Mouse (Mus musculus): ENCODE results near the gene Lgmn.

Lgmn gene

DNA sequence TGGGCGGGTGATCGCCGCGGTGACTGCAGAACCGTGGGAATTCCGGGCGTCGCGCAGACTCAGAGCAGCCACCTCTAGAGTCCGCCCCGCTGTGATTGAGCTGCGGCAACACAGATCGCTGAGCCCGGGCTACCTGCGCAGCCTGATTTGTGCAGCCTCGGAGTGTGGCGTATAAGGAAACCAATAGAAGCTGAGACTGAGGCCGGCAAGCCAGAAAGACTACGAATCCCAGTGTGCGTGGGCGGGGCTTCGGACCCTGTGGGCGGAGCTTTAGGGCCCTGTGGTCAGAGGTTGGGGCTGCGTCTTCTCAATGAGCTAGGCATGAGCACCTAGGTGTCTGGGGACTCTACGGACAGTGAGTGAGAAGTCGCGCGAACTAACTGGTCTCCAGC is at the start of gene Lgmn:
Gene Lgmn (minus strand): TSS at position 182 of the 392 bp plus-strand sequence.
- peak; percentile 99 for DNase-seq (ENCODE audit: low spot score)

DNA sequence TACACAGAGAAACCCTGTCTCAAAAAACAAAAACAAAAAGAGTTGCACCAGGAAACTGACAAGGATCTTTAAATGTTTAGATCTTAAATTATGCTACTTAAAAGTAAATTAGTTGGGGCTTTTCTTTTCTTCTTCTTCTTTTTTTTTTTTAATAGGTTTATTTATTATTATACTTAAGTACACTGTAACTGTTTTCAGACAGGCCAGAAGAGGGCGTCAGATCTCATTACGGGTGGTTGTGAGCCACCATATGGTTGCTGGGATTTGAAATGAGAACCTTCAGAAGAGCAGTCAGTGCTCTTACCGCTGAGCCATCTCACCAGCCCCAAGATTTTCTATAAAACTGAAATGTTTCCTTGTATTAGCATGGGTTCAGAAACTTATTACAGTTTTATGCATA is 45.3 kb upstream of the Lgmn start:
- no peak for DNase-seq (ENCODE audit: low spot score)

DNA sequence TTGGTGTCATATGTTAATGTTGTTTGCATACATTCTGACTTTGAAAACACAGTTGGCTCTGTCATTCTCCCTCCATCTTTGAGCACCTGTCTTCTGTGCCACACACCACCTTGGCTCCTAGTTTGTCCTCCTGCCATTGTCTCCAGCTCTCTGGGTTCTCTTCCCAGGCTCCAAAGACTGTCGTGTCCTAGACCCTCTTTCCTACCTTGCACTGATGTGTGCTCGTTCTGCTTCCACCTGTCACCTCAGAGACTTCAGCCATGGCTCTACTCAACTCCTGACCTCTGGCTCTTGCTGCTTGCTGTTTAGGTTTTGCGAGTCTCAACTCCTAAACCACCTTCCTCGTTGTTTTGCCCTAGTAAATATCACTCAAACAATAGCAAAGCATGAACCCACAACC is 40.9 kb upstream of the Lgmn start:
- no peak for DNase-seq (ENCODE audit: low spot score)

DNA sequence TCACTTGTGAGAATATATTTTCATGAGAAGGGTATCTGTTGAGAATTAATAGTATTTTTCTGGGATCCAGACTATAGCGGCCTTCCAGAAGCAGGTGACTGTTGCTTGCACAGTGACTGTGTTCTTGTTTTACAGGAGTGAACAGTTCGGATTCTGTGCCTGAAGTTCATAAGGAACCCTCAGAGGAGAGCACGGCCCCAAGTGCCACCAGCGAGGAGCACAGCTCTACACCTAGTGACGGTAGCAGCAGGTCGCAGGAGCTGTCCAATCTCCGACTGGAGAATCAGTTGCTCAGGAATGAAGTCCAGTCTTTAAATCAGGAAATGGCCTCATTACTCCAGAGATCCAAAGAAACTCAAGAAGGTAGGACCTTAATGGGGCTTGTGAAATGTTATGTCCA is 34.8 kb upstream of the Lgmn start:
- no peak for DNase-seq (ENCODE audit: low spot score)

DNA sequence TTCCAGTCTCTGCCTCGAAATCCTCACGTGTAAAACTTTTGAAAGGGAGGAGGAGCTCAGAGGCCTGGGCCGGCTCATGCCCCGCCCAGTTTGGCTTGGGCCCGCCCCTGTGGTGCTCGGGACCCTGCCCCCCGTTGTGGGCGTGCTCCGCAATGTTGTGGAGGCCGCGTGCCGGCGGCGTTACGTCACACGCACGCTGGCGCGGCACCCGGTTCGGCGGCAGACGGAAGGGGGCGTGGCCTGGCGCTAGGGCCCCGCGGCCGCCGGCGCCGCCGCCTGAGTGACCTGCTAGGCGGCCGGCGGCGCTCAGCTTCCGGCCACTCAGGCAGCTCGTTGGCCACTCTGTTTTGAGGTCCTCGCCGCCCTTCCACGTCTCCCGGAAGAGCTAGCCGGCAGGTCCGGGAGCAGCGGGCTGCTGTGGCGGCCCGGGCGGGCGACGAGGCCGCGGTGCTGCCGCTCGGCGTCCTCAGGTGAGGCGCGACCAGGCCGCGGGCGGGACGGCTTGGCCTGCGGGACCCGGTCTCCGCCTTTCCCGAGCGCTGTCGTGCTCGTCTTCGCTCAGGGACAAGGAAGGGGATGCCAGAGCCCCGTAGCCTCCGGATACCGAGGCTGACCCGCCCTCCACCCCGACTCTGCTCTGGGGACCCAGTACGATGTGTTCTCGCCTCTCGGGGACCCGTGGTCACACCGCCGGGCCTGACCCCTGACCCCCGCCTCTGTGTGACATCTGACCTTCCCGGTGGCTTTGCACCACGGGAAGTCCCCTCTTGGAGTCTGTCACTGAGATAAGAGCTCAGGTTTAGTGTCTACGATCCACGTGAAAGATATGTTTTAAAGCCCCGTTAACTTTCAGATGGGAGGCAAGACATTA is 29.5 kb upstream of the Lgmn start, which contains the start of gene Golga5:
Gene Golga5 (plus strand): TSS at position 242 of the 871 bp plus-strand sequence.
- DNase-seq (ENCODE audit: low spot score): peak; percentile 99

DNA sequence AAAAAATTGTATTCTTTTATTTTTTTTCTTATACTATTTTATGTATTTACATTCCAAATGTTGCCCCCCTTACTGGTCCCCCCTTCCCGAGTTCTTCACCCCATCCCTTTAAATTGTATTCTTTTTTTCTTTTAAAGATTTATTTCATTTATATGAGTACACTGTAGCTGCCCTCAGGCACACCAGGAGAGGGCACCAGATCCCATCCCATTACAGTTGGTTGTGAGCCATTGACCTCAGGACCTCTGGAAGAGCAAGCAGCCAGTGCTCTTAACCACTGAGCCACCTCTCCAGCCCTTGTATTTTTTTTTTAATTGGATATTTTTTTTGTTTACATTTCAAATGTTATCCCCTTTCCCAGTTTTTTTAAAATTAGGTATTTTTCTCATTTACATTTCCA is 28.5 kb upstream of the Lgmn start:
- no peak for DNase-seq (ENCODE audit: low spot score)

DNA sequence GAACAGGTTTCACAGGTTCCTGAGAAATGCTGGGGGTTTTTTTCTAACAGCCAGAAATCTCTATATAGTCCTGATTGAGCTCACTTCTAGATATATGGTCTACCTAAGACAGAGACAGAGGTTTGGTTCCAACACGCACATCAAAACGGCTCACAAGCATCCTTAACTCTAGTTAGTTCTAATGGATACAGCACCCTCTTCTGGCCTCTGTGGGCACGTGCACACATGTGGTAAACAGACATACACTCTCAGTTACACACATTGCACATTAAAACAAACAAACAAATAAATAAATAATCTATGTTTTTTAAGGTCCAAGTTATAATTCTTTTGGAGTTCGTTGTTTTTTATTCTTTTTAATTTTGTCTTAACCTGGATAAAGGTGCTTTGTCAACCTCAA is 25.0 kb upstream of the Lgmn start:
- DNase-seq (ENCODE audit: low spot score): no peak

DNA sequence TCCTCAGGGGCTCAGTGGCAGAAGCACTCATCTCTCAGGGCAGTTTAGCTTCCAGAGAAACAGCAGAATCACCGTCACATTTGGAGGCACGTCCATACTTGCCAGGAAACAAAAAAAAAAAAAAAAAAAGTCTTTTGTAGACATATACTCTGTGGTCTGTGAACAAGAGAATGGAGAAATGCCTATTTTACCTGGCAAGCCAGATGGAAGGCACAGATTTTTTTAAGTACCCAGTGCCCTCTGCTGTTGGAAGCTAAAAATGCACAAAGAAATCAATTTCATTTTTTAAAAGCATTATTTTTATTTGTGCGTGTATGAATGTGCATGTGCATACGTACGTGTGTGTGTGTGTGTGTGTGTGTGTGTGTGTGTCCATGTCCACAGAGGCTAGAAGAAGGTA is 21.6 kb upstream of the Lgmn start:
- no peak for DNase-seq (ENCODE audit: low spot score)

DNA sequence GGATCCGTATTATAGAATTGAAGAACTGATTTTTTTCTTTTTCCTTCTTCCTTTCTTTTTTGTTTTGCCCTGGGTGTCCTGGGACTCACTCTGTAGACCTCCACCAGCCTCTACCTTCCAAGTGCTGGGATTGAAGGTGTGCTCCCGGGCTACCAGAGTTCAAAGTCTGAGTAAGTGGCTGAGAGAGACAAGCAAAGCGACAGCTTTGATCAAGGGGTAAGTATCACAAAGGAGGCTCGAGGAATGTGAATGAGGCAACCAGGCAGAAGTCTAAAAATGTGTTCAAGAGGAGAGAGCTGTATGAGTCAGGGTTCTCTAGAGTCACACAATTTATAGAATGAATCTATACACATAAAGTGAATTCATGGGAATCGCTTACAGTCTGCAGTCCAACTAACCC is 20.4 kb upstream of the Lgmn start:
- no peak for DNase-seq (ENCODE audit: low spot score)

DNA sequence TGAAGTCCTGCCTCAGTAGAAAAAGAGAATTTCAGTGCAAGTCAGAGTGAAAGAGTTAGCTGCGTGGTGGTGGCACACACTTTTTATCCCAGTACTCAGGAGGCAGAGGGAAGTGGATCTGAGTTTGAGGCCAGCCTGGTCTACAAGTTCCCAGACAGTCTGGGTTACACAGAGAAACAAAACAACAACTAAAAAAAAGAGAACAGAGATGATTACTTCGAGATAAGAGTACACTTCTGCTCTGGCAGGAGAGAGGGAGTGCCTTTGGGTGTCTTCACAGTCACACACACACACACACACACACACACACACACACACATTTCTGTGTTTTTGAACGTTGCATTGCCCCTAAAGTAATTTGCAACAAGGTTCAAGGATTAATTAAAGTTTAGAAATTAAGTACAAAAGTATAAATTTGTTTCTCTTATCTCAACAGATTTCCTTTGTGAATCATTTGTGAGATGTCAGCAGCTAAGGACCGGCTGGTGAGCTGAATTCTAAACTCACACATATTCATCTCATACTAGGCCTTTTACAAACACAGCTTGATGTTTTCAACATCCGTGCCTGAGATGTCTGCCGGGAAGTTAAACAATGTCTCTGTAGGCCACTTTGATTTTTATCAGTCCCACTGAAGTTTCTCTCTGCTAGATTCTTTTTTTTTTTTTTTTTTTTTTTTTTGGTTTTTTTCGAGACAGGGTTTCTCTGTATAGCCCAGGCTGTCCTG is 17.0 kb upstream of the Lgmn start:
- no peak for DNase-seq (ENCODE audit: low spot score)

DNA sequence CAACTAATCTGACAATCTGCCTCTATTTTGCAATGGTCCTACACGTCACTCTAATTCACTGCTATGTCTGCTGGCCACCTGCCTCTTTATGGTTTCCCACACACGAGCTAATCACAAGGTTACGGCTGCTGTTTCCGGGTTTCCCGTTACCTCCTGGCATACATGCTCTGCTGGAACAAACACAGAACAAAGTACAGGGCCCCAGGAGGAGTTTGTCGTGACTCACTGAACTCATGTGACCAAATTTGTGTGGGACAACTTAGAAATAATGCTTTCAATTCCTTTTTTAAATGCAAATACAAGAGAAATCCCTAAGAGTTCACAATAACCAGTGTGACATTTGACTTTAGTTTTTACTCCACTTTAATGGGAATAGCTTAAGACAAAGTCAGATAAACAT is 14.0 kb upstream of the Lgmn start:
- DNase-seq (ENCODE audit: low spot score): no peak

DNA sequence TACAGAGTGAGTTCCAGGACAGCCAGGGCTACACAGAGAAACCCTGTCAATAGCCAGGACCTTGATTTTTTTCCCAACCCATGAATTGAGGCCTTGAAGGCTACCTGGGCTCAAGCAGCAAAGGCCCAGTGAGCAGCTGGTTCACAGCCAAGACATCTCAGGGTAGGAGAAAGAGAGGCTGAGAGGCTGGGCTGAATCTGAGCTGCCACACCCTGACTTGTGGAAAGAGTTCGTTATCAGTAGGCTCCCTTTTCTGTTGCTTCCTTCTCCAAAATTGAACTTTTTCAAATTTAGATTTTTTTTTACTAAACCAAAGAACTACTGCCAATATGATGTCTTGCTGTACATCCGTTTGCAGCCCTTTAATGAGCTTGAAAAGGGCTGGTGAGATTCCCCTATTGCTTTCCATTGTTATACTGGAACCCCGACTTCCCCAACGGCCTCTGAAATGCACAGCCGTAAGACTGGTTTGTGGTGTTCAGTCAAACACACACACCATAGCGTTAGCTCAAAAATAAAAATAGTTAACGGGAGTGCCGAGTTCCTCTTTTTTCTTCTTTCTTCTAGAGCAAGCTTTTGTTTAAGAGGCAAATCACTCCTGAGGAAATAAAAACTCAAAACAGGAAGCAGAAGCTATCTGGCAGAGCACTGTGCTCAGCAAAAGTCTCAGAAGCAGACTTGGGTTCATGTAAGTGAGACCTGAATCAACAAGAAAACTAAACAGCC is 11.7 kb upstream of the Lgmn start:
- DNase-seq (ENCODE audit: low spot score): no peak

DNA sequence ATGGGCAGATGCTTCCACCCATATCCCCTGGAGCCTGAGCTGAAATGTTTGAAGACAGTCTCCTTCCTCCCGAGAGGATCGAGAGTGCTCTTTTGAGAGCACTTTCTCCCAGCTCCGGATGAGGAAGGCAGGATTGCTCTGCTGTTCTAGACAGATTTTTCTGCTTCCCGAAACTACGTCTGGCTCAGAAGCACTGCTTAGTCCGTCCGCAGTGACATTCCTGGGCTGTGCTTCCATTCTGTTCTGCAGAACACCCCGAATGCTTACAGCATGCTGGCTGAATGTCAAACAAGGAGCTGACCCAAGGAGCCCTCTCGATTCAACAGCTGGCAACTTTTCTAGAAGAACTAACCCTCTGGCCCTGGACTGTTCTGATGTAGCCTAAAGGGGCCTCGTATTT is 10.8 kb upstream of the Lgmn start:
- no peak for DNase-seq (ENCODE audit: low spot score)

DNA sequence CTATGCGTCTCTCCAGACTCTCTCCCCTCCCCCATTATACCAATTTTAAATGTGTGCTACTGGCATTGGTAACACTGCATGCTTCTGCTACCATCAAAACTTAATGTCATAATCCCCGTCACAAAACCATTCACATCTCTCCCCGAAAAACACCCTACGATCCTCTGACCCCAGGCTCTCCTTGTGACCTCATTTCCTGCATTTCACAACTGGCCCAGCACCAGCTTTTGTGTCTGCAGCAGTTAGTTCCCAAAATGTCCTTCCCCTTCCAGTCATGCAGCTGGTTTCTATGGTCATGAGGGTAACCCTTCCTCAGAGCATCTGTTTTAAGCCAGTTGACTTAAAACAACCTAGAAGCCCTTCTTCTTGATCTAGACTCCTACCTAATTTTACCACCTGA is 5.8 kb upstream of the Lgmn start:
- DNase-seq (ENCODE audit: low spot score): no peak

DNA sequence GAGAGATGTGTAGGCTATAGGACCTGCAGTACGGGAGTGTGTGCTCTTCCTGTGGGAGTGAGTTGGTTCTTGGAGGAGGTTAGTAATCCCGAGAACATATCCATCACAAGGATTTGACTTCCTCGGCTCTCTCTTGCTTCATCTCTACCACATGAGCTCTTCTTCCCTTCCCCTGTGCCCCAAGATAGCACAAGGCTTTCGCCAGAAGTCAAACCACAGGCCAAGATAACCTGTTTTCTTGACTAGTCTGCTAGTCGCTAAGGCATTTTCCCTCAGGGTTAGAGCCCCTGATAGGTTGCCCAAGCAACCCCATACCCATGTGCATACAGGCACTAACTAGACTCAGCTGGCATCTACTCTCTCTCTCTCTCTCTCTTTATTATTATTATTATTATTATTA is 4.1 kb upstream of the Lgmn start:
- DNase-seq (ENCODE audit: low spot score): no peak

DNA sequence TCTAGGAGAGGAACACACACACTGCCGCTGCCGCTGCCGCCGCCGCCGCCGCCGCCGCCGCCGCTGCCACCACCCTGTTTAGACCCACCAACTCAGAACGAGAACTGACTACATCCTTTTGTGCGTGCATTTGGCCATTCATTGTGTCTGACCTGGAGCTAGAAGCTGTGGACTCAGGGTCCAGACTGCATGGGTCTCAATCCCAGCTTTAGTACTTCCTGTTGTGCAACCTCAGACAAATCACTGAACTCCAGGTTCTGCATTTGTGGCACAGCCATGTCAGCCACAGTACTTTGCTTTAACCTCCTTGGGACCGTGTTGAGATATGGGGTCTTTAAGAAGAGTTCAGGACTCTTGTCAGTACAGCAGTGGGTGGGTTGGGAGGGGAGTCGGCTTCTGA is 3.0 kb upstream of the Lgmn start:
- DNase-seq (ENCODE audit: low spot score): no peak

DNA sequence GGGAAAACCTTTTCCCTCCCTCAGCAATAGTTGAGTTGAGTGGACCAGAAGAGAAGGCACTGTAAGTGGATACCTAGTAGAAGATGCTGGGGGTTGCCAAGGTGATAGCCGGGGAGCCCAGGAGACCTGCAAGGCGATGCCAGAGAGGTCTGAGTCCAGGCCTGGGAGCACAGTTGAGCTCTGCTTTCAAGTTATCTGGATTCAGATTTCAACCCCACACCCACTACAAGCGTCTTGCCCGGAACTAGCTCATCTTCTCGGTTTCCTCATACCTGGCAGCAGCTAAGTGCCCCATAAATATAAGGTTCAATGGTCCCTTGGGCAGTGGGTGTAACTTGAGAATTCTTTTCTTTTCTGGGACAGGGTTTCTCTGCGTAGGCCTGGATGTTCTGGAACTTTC is 1.5 kb upstream of the Lgmn start:
- DNase-seq (ENCODE audit: low spot score): no peak

DNA sequence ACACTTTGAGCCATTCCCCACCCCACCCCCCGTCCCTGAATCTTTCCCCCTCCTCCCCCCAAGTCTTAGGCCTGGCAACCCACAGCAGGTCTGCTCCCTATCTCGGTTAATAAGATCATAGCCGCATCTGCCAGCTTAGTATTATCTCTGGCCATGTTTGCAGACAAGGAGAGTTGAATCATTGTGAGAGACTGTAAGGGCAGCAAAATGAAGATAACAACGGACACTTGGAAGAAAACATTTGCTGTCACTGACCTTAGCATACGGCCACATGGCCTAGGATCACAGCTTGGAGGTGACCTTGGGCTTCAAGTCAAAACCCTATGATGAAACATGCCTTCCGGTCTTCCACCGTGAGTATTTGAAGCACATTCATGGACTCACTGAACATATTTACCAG is 938 bp upstream of the Lgmn start:
- no peak for DNase-seq (ENCODE audit: low spot score)

DNA sequence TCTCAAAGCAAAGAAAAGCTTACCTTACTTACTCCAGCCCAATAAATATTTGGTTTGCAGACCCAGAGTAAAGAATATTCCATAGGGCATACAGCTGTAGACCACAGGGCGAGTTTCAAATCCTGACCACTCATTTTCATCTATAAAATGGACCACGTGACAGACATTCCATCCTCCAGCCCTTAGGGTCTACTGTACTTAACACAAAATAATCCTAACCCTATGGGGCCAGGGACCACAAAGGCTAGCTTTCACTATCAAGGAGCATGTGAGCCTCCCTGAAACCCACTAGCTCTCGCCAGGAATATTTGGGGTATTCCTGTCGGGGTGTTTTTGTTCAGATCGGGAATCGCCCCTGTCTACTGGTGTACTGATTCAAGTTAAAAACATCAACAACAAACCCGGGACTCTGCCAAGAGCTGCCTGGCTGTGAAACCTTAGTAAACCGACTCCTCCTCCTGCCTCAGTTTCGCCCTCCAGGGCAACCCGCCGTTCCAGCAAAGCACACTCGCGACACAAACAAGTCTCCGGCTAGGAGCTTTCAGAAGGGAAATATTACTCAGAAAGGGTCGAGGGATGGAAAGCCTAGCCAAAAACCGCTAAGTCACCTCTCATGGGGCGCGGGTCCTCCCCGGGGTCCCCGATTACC is 506 bp downstream of the Lgmn start:
- peak; percentile 55 for DNase-seq (ENCODE audit: low spot score)

DNA sequence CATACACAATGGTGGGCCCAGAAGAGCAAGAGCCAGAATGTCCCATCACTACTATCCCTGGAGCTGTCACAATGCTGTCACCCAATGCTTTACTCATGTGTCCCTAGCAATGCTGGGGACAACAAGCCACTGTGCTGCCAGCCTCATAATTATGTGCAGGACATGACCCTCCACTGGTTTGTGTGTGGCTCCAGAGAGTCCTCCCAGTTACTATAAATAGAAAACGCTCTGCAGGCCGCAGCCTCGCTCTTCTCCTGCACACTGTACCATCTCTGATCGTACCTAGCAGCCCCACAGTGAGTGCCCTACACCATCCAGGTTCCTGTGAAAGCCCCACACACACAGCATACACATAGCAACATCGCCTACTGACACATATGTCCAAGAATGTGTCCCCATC is 1.7 kb downstream of the Lgmn start:
- DNase-seq (ENCODE audit: low spot score): no peak

DNA sequence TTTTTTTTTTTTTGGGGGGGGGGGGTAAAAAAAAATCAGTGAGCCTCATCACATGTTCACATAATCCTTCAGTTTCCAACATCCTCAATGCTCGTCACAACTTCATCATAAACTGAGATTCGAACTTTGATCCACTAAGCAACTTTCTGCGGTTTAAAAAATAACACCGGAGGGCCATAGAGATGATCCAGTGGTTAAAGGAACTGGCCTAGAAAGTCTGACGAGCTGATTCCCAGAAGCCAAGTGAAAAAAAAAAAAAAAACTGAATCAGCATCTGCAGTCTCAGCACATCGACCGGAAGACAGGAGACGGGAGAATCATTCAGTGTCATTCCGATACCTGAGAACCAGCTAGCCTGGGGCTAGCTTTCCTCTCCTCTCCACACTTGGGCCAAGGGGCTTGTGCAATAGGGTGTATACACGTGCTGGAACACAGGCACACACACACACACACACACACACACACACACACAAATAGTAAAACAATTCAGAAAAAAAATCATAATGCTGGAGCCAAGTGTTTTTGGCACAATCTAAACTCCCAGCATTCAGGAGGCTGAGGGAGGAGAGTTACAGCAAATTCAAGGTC is 2.6 kb downstream of the Lgmn start:
- no peak for DNase-seq (ENCODE audit: low spot score)

DNA sequence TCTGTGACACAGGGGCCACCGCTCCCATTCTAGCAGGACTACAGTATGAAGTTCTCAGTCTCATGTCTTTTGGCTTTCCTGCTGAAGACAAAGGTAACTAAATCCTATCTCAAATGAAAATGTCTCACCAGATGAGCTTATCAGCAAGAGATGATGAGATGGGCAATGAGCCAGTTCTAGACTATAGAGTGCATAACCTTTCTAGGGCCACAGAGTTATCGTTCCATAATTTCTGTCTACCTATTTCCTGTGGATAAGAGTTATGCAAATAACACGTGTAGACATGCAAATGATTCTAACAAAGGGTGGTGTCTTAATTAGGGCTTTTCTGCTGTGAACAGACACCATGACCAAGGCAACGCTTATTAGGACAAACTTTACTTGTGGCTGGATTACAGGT is 5.5 kb downstream of the Lgmn start:
- no peak for DNase-seq (ENCODE audit: low spot score)
